Mouse (Mus musculus): ENCODE results near the gene Cpxm2.

DNA sequence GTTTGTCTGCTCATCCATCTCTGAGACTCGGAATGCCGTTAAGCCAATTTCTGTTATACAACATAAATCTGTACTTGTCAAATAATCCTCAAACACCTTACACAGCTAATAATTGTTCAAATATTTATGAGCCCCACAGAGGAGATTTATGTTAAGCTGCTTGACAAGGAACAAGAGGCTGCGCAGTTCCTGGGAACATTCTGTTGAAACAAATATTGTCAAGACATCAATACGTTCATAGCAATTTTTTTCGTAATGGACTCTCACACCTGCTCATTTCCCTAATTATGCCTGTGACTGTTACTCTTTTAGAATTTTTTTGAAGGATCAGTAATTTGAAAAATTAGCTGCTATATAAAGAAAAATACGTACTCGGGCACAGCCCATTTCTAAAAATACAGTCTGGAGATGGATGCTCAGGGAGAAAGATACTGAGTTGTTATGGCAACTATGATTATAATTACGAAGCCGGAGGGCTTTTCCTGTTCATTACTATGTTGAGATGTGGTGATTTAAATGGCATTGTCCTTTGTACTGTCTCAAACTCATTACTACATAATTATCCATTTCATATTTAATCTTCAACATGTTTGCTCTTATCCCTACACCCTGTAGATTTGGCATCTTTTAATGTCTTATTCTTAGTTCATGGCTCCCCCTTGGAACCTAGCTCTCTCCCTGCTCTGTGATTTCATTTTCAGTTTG lies 3.9 kb upstream of the Cpxm2 start:
- TF ChIP-seq EP300 (IDR thresholded peaks at IDR 0.05; ENCODE audit: insufficient read depth, low read depth, low read length) (no peak), POLR2A (IDR thresholded peaks at IDR 0.05; ENCODE audit: insufficient read depth, low read length) (no peak)

Data from ES-Bruce4 (cell line).